Mouse (Mus musculus) lung, adult 2 months (tissue): ENCODE results near the gene Myef2. TPM values are rescaled to one million over a fixed set of nuclear protein-coding genes. Genes with fewer than 3 reads are reported as not detected.

ENCODE experiments used
- DNase-seq: peaks from one replicate; pipeline ENCODE4 v3.0.0; 2022
- H3K4me1 ChIP-seq: fragments of 200-500 bp; 2 replicates; pipeline ENCODE4 v1.6.1; 2011; ENCODE audit warnings: low read length; ENCODE audit not compliant: control insufficient read depth, insufficient read depth
- H3K4me3 ChIP-seq: fragments of 200-500 bp; replicated peaks from 2 replicates; pipeline ENCODE3; 2011; ENCODE audit warnings: low read depth, mild to moderate bottlenecking, control low read depth, low read length; ENCODE audit errors: extremely low read depth
- CTCF ChIP-seq: fragments of 200-500 bp; IDR thresholded peaks from 2 replicates; pipeline ENCODE4 v1.5.1; 2011; ENCODE audit warnings: mild to moderate bottlenecking, low read length, control low read depth; ENCODE audit not compliant: insufficient read depth
- POLR2A ChIP-seq: fragments of 200-500 bp; IDR thresholded peaks from 2 replicates; pipeline ENCODE4 v1.6.1; 2011; ENCODE audit warnings: low read depth, mild to moderate bottlenecking, control low read depth, low read length, borderline replicate concordance; ENCODE audit errors: extremely low read depth
- WGBS: fragments of 180-500 bp; shearing (Covaris S2); methylation state at CpG from one replicate; pipeline ENCODE4 v1.1.7; 2018; 5-methylcytosine and 5-hydroxymethylcytosine counted together
- polyA plus RNA-seq: library from polyadenylated mRNA; depleted of rRNA; stranded (reverse); fragments of >200 nt; gene quantifications from 2 replicates; pipeline ENCODE4 v1.2.3, GENCODE M21; 2012; rRNA removed

Myef2 gene
- 8.7 and 9.8 TPM in 2 replicates for polyA plus RNA-seq

DNA sequence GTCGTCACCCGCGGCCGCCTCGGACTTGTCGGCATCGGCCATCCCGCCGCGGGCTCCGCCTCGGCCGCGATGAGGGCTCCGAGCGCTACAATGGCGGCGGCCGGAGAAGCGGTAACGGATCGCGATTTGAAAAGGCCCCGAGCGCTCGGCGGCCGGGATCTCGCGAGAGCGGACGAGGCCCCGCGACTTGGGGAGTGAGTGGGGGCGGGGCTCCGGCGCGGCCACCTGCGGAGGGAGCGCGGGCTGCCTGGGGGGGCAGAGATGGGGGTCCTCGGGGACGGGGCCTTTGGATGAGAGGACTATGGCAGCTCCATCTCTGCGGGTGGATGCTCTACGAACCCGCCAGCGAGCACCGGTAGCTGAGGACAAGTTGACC, at the start of gene Myef2:
Gene Myef2, minus strand, starts transcription at position 185 of the 376 bp plus-strand sequence.
- TF ChIP-seq CTCF (no peak), POLR2A (no peak)
- peak; percentile 78 for DNase-seq
- 1% methylated on average over 38 of the region's 48 CpGs for WGBS
- Histone ChIP-seq H3K4me1 (peaks cover 5% of the 10 kb centered on the region), H3K4me3 (peak within 1 kb of the TSS; percentile 68)

DNA sequence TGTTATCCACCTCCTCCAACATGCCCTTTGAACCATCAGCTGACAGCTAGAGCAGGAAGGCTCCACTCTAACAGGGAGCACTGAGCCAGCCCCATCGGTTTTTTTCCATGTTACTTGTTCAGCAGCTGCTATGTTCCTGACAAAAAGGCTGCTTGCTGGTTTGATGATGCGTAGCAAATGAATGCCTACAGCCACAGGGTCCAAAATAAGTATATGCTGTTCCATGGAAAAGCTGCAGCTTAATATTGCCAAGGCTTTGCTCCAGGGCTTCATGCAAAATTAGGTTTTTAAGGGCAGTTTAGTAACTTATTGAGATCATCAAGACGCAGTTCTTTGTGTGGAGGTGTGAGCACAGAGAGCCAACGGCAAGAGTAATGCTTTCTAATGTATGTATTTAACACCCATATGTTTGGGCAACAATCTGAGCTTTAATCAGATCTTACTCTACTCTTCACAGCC, 38.6 kb upstream of the Myef2 start:
- TF ChIP-seq CTCF = no peak
- no peak for TF ChIP-seq POLR2A
- H3K4me3 ChIP-seq = no peak overlapping the region
- 77% methylated on average over 4 of the region's 4 CpGs for WGBS
- no peaks in the 10 kb centered on the region for H3K4me1 ChIP-seq
- no peak for DNase-seq

DNA sequence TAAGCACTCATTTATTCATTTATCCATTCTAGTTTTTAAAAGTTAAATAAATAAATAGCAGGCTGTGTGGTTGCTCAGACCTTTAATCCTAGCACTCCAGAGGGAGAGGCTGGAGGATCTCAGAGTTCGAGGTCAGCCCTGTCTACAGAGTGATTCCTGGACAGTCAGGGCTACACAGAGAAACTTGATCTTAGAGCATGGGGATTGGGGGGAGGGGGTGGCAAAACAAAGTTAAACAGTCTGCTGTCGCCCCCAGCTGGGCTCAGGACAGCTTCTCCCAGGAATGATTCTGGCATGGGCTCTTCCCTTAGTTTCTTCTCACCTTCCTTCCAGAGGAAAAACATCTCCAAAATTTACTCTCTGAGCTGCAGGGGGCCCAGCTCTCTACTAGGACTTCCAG, 32.0 kb upstream of the Myef2 start:
- TF ChIP-seq POLR2A = no peak
- no peak for TF ChIP-seq CTCF
- 20% methylated on average over 2 of the region's 2 CpGs for whole genome bisulfite sequencing
- DNase-seq = no peak
- H3K4me3 ChIP-seq = no peak overlapping the region
- no peaks in the 10 kb centered on the region for H3K4me1 ChIP-seq

DNA sequence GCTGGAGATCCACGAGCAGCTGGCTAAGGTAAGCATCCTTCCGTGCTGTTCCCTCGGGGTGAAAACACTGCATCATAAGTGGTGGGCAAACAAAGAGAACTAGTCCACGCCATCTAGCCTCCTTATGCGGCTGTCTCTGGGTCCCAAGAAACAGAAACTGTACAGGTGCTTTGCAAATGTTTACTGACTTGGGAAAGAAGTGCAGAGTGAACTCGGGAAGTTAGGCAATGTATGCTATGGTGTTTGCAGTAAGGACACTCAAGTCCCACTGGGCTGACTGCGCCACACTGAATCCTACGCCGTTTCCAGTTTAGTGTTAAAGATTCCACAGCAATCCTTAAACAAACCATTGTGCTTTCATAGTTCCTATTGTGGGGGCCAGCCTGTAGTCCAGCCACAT, 30.8 kb upstream of the Myef2 start:
- peak; percentile 16 for DNase-seq
- TF ChIP-seq POLR2A (no peak), CTCF (no peak)
- Histone ChIP-seq H3K4me1 (no peaks in the 10 kb centered on the region), H3K4me3 (no peak overlapping the region)
- 69% methylated on average over 9 of the region's 9 CpGs for WGBS

DNA sequence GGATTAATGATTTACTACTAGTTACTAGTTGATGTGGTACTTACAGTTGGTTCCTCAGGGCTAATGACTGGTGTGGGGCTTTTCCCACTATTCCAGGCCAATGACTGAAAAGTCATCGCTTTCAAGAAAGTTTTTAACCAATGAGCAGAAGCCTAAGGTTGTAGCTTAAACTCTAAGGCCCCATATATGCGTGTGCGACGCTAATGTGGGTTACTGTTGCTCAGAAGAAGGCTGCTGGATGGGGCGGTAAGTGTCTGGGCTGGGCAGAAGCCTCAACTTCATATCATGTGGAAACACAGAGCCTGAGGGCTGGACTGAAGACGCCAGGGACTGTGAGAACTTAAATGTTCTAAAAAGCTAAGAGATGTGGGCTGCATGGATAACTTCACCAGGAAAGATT, 28.9 kb upstream of the Myef2 start, which contains the start of gene Slc12a1:
Gene Slc12a1, plus strand, starts transcription at position 118 of the 400 bp plus-strand sequence.
- no peak within 1 kb of the TSS for H3K4me3 ChIP-seq
- no peak for TF ChIP-seq CTCF
- no peak for TF ChIP-seq POLR2A
- no peak for DNase-seq
- H3K4me1 ChIP-seq = no peaks in the 10 kb centered on the region
- 91% methylated on average over 6 of the region's 6 CpGs for WGBS

DNA sequence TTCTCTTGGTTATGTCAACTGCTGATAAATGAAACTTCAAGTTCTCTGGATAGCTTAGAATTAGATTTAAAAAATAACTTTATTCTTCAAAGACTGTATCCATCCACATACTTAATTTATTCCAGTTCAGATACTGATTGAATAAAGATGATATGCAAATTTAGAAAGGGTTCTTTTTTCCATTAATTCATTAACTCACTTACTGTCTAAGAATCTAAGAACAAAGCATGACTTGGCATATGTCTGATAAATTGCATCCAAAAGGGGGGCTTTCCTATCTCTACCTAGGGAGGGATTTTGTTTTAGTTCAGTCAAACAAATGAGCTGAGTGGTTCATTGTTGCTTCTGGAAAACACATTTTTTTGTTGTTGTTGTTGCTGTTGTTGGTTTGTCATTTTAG, 18.9 kb upstream of the Myef2 start:
- no peaks in the 10 kb centered on the region for H3K4me1 ChIP-seq
- no peak for TF ChIP-seq POLR2A
- TF ChIP-seq CTCF = no peak
- DNase-seq = no peak
- H3K4me3 ChIP-seq = no peak overlapping the region

DNA sequence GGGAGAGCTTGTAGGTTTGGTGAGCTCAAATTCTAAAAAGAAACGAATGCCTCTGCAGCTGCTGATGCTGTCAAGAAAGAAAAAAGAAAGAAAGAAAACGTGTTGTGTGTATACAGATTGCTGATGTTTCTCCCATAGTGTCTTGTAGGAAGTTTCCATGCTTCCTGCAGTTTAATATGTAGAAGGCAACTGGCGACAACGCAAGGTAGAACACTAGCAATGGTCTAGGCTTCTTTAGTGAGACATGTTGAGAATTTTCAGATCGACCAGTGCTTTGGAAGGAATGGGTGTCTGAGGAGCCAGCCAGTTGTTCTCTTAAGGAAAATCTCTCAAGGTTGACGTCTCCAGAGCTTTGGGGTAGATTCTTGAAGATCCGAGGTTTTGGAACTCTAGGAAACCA, 13.4 kb upstream of the Myef2 start:
- Histone ChIP-seq H3K4me3 (no peak overlapping the region), H3K4me1 (no peaks in the 10 kb centered on the region)
- 26% methylated on average over 7 of the region's 7 CpGs for WGBS
- DNase-seq = no peak
- TF ChIP-seq POLR2A (no peak), CTCF (no peak)

DNA sequence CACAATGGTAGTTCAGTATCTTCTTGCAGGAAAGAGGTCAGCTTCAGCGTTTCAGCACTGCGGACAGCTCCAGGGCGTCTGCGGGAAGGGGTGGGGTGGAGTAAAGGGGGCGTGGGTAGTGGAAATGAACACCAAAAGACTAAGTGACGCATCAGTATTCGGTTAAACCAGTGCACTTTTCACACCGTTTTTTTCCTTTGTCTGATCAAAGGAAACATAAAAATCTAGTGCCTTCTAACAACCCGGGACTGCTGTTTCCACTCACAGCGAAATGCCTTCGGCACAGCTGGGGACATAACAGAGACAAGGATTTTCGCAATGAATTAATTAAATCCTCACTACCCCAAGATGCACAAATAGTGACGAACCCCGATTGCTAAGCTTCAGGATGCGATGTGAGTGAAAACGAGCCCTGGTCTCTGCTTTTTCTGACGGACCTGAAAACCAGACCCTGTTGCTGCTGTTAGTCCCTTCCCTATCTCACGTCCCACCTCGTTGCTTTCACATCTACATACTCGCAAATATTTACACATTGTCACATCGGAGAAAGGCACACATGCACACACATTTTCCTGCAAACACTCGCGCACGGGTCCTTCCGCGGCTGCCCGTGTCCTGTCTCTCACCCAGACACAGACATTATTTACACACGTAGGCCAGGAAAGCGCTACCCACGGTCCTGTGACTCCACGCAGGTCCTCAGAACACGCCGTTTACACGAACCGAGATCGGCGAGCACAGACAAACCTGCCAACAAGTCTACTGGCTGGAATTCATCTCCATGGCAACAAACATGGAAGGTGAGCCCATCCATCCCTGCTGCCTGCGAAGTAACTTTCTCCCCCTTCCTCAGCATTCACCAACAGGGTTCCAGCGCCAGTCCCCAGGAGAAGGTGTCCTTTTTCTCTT, 12.7 kb upstream of the Myef2 start, which contains the start of gene Ctxn2:
Gene Ctxn2, plus strand, starts transcription at position 790 of the 909 bp plus-strand sequence.
- WGBS = 2% methylated on average over 39 of the region's 39 CpGs
- no peak within 1 kb of the TSS for H3K4me3 ChIP-seq

DNA sequence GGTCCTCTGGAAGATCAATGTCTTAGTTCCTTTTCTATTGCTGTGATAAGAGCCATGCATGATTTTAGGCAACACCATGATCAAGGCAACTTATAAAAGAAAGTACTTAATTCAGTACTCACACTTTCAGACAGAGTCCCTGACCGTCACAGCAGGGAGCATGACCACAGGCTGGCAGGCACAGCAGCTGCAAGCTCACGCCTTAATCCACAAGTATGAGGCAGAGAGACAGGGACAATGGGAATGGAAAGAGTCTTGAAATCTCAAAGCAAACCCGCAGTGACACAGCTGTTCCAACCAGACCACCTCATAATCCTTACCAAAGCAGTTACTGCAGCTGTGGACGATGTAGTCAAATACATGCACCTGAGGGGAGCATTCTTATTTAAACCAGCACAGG, 10.7 kb upstream of the Myef2 start:
- DNase-seq = no peak
- 35% methylated on average over 4 of the region's 4 CpGs for WGBS
- Histone ChIP-seq H3K4me3 (no peak overlapping the region), H3K4me1 (no peaks in the 10 kb centered on the region)
- TF ChIP-seq POLR2A (no peak), CTCF (no peak)

More for the DNA sequence above, 12.7 kb upstream of the Myef2 start, which contains the start of gene Ctxn2:
- peak; percentile 50 for DNase-seq
- H3K4me1 ChIP-seq = no peaks in the 10 kb centered on the region
- no peak for TF ChIP-seq POLR2A
- no peak for TF ChIP-seq CTCF

DNA sequence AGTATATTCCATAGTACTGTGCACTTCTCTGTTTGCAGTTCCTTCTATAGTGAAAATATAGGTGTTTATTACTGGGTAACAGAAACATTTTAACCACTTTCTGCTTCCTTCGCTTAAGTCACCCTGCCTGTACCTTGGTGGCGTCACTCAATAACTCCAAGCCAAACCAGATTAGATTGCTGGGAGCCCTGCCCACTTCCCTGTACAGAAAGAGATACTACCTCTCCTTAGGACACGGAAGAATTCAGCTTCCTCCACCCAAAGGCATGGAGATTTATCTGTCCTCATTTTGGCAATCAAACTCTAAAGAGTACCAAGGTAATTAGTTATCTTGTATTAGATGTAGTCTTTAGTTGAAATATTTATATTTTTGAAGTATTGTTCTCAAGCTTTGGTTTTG, 3.3 kb upstream of the Myef2 start:
- TF ChIP-seq POLR2A (no peak), CTCF (no peak)
- no peak overlapping the region for H3K4me3 ChIP-seq
- WGBS = 78% methylated on average over 3 of the region's 3 CpGs
- no peak for DNase-seq
- peaks cover 5% of the 10 kb centered on the region for H3K4me1 ChIP-seq
